Mouse (Mus musculus) embryo, embryonic 10 days (tissue): ENCODE measurements around the gene Prr13.

ENCODE experiments used
- DNase-seq: peaks from one replicate; pipeline ENCODE4 v3.0.0-alpha.2; 2015; ENCODE audit warnings: low spot score

Gene Prr13

GRCm38 (mm10) chr15:102460971-102461370, 2.1 kb downstream of the Prr13 start:
- DNase-seq, result no peak

GRCm38 (mm10) chr15:102461430-102462075, 2.7 kb downstream of the Prr13 start:
- DNase-seq, result no peak

GRCm38 (mm10) chr15:102463666-102464065, 4.8 kb downstream of the Prr13 start:
- DNase-seq, result peak; percentile 46

GRCm38 (mm10) chr15:102468675-102469370, 10.0 kb downstream of the Prr13 start:
- DNase-seq, result no peak

GRCm38 (mm10) chr15:102470183-102470604, 11.4 kb downstream of the Prr13 start, which contains the start of gene Pcbp2:
Gene Pcbp2, plus strand, starts transcription at chr15:102470539.
- DNase-seq, result peak; percentile 98

- DNase-seq, result peak; percentile 75
Measured at GRCm38 (mm10) chr15:102470605-102471294, 11.9 kb downstream of the Prr13 start.

GRCm38 (mm10) chr15:102471295-102471645, 12.4 kb downstream of the Prr13 start:
- peak; percentile 34 for DNase-seq

- no peak for DNase-seq
Measured at GRCm38 (mm10) chr15:102471727-102472126, 12.9 kb downstream of the Prr13 start.

GRCm38 (mm10) chr15:102473246-102473645, 14.4 kb downstream of the Prr13 start:
- DNase-seq, result no peak

GRCm38 (mm10) chr15:102474520-102474919, 15.7 kb downstream of the Prr13 start:
- no peak for DNase-seq

GRCm38 (mm10) chr15:102483136-102483535, 24.3 kb downstream of the Prr13 start:
- no peak for DNase-seq

- no peak for DNase-seq
Measured at GRCm38 (mm10) chr15:102485853-102486252, 27.0 kb downstream of the Prr13 start.

- DNase-seq, result no peak
Measured at GRCm38 (mm10) chr15:102487664-102488063, 28.8 kb downstream of the Prr13 start.

GRCm38 (mm10) chr15:102498322-102498721, 39.5 kb downstream of the Prr13 start:
- DNase-seq, result no peak

- no peak for DNase-seq
Measured at GRCm38 (mm10) chr15:102499370-102499769, 40.5 kb downstream of the Prr13 start.

- DNase-seq, result no peak
Measured at GRCm38 (mm10) chr15:102499851-102500250, 41.0 kb downstream of the Prr13 start.

- DNase-seq, result no peak
Measured at GRCm38 (mm10) chr15:102500479-102500878, 41.7 kb downstream of the Prr13 start.

- DNase-seq, result no peak
Measured at GRCm38 (mm10) chr15:102501084-102501814, 42.4 kb downstream of the Prr13 start.

GRCm38 (mm10) chr15:102502254-102502840, 43.5 kb downstream of the Prr13 start:
- no peak for DNase-seq

- no peak for DNase-seq
Measured at GRCm38 (mm10) chr15:102503447-102503846, 44.6 kb downstream of the Prr13 start, which contains the start of gene Gm10337. Gene Gm10337, plus strand, starts transcription at chr15:102503722.

GRCm38 (mm10) chr15:102503924-102504782, 45.3 kb downstream of the Prr13 start:
- DNase-seq, result no peak
